Mouse (Mus musculus) limb, embryonic 14.5 days (tissue): ENCODE measurements around the gene Cyp4a29. TPM values are rescaled to one million over a fixed set of nuclear protein-coding genes. Genes with fewer than 3 reads are reported as not detected.
"Not testable (repeated sequence)": the region's sequence is repeated elsewhere in the genome, so short reads cannot be mapped to it uniquely, and the experiment has no call there.

Source experiments
- ATAC-seq: fragments of 200-750 bp; cut with Nextera tagmentation; 2 replicates; pipeline ENCODE4 v1.8.0; 2017; ENCODE audit warnings: low read depth, moderate number of reproducible peaks, moderate TSS enrichment; ENCODE audit not compliant: low FRiP score
- DNase-seq: peaks from one replicate; pipeline ENCODE4 v3.0.0-alpha.2; 2015; ENCODE audit warnings: low spot score
- H3K27ac ChIP-seq: fragments of 300-500 bp; sonication (generic); replicated peaks from 2 replicates; pipeline ENCODE4 v1.5.1; 2014; ENCODE audit warnings: low read depth, mild to moderate bottlenecking, low read length, moderate library complexity, mixed read lengths
- H3K27me3 ChIP-seq: fragments of 300-500 bp; sonication (generic); 2 replicates; pipeline ENCODE4 v1.6.1; 2014; ENCODE audit warnings: low read length, mixed read lengths; ENCODE audit not compliant: control insufficient read depth, insufficient read depth
- H3K36me3 ChIP-seq: fragments of 300-500 bp; sonication (generic); 2 replicates; pipeline ENCODE4 v1.6.1; 2014; ENCODE audit warnings: mild to moderate bottlenecking, low read length, moderate library complexity, mixed read lengths; ENCODE audit not compliant: control insufficient read depth, insufficient read depth
- H3K4me1 ChIP-seq: fragments of 300-500 bp; sonication (generic); 2 replicates; pipeline ENCODE4 v1.6.1; 2014; ENCODE audit warnings: antibody characterized with exemption, low read length, mixed read lengths; ENCODE audit not compliant: control insufficient read depth, insufficient read depth
- H3K4me2 ChIP-seq: fragments of 300-500 bp; sonication (generic); replicated peaks from 2 replicates; pipeline ENCODE4 v1.6.1; 2014; ENCODE audit warnings: low read depth, mild to moderate bottlenecking, low read length, moderate library complexity; ENCODE audit not compliant: severe bottlenecking
- H3K4me3 ChIP-seq: fragments of 300-500 bp; sonication (generic); replicated peaks from 2 replicates; pipeline ENCODE4 v1.5.1; 2014; ENCODE audit warnings: low read length
- H3K9ac ChIP-seq: fragments of 300-500 bp; sonication (generic); 2 replicates; pipeline ENCODE4 v1.6.1; 2014; ENCODE audit warnings: mild to moderate bottlenecking, low read depth, low read length, moderate library complexity; ENCODE audit not compliant: severe bottlenecking
- H3K9me3 ChIP-seq: fragments of 300-500 bp; sonication (generic); 2 replicates; pipeline ENCODE4 v1.6.1; 2016; ENCODE audit warnings: low read length; ENCODE audit not compliant: control insufficient read depth
- POLR2A ChIP-seq: fragments of 200-500 bp; IDR thresholded peaks from 2 replicates; pipeline ENCODE4 v1.8.0; 2012; ENCODE audit warnings: inconsistent platforms, mild to moderate bottlenecking, moderate library complexity, borderline replicate concordance; ENCODE audit not compliant: insufficient read depth, insufficient read length; ENCODE audit errors: extremely low read depth
- WGBS: fragments of 180-500 bp; shearing (Covaris S2); extraction: QIAGEN DNeasy Blood & Tissue Kit; methylation state at CpG from one replicate; pipeline ENCODE4 v1.1.7; 2014; 5-methylcytosine and 5-hydroxymethylcytosine counted together
- polyA plus RNA-seq, 2 experiments: library from polyadenylated mRNA; depleted of rRNA in 1 of 2; stranded (reverse) in 1 of 2; unstranded in 1 of 2; fragments of >200 nt; fragmentation: Nextera tagmentation in 1 of 2; extraction: Ambion mirVana in 1 of 2; gene quantifications; 2 replicates each; pipeline versions ENCODE4 v1.2.1 to v1.2.3; 2012 to 2014

The Cyp4a29 gene
- not detected in 2 replicates for polyA plus RNA-seq (2012; rRNA removed)
- not detected in 2 replicates for polyA plus RNA-seq (2014; fragmentation: Nextera tagmentation; extraction: Ambion mirVana)

GRCm38 (mm10) chr4:115241784-115242183 is at the start of gene Cyp4a29:
Gene Cyp4a29 (plus strand): TSS chr4:115242084.
- Histone ChIP-seq H3K4me3 (no peak within 1 kb of the TSS), H3K27ac (no peak within 1 kb of the TSS), H3K9ac (no peak within 1 kb of the TSS), H3K9me3 (no peaks in the 10 kb centered on the region), H3K4me2 (no peak within 1 kb of the TSS), H3K4me1 (no peaks in the 10 kb centered on the region), H3K27me3 (no peaks in the 10 kb centered on the region), H3K36me3 (no peaks in the 10 kb centered on the region)
- no peak for TF ChIP-seq POLR2A
- no peak for ATAC-seq
- no peak for DNase-seq
- 79% methylated on average over 3 of the region's 3 CpGs for WGBS

DNA sequence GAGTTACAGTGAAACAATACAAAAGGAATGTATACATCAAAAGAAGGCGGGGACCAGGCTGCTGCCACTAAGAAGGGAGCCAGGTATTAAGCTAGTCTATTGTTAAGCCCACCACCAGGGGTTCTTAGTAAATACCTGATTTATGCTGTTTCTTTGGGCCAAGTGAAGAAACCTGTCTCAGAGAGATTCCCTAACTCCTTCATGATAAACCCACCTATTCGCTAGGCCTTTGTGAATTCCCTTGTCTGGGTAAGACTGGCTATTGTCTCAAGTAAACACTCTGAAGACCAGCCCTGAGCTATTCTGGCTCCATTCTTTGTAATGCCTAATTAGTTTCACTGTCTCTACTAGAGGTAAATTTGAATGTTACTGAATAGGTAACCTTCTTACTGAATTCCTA is 9.0 kb upstream of the Cyp4a29 start:
- not testable (repeated sequence) for H3K27me3 ChIP-seq, H3K36me3 ChIP-seq, H3K4me3 ChIP-seq, H3K4me1 ChIP-seq, H3K9me3 ChIP-seq, ATAC-seq, DNase-seq, H3K27ac ChIP-seq, H3K9ac ChIP-seq, H3K4me2 ChIP-seq
- 88% methylated on average over 2 of the region's 2 CpGs for WGBS

DNA sequence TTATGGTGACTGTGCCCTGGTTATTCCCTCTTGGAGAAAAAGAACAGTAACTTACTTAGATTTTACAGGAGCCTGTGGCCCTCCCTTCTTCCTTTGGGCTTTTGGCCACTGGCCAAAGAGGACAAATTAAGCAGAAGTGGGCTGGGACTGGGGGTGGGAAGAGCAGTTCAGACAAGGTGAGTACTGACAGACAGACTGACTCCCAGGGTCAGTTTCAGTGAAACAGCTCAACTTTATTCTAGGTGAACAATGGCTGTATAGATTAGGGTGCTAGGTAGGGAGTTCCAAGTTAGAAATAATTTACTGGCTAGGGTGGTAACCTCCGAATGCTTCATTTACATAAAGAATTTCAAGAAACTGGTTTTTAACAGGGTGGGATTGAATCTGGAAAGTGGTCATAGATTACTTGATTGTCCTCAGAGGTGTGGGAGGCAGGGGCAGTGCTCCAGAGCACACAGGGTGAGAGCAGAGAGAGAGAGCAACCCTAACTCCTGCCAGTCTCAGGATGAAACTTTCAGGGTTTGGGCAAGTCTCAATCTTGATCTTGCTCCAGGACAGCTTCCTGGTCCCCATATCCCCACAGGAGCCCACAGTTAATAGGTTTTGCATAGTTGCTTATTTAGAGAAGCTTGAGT is 5.3 kb upstream of the Cyp4a29 start:
- TF ChIP-seq POLR2A, result no peak
- Histone ChIP-seq H3K4me1 (no peaks in the 10 kb centered on the region), H3K4me3 (no peak overlapping the region), H3K4me2 (no peak overlapping the region), H3K9me3 (no peaks in the 10 kb centered on the region), H3K27me3 (no peaks in the 10 kb centered on the region), H3K27ac (no peak overlapping the region), H3K36me3 (no peaks in the 10 kb centered on the region), H3K9ac (no peak overlapping the region)
- ATAC-seq (peak; percentile 73; the same call in 1 of the 2 replicates), DNase-seq (peak; percentile 3)
- 67% methylated on average over 1 of the region's 1 CpGs for WGBS

GRCm38 (mm10) chr4:115264687-115265569 is 23.0 kb downstream of the Cyp4a29 start:
- not testable (repeated sequence) for DNase-seq, H3K9ac ChIP-seq, H3K36me3 ChIP-seq, H3K9me3 ChIP-seq, ATAC-seq, H3K27me3 ChIP-seq, H3K4me1 ChIP-seq, H3K4me2 ChIP-seq, H3K27ac ChIP-seq, H3K4me3 ChIP-seq
- 86% methylated on average over 3 of the region's 4 CpGs for WGBS

DNA sequence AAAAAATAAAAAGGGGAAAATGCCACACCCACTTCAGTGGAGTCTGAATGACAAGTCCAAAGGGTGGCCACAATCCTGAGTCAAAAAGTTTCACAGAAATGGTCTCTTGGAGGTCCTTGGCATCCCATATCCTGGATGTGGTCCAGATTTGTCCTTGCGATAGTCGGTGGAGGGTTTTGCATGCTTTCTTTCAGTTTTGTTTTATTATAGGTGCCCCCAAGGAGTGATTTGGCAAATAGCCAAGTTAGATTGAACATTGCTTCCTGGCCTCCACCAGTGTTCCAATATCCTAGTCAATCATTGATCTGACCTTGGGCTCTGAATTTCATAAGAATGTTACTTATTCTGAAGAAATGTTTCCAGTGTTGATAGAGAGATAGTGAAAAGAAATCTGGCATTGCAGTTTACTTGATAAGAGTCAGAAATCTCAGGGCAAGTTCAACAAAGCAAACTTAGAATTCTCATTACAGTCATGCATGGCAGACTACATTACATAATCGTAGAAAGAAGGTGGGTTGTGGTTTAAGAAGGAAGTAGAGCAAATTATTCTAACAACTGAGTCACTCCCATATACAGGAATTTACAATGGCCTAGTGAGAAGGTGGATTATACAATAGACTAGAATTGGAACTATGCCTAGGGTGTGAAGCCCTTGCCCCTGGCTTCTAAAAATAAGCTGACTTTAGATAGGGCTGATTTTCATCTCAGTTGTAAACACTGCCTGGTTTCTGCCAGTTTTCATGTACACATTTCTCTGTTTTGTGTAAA is 36.5 kb downstream of the Cyp4a29 start:
- not testable (repeated sequence) for H3K27me3 ChIP-seq
- WGBS, result 73% methylated on average over 2 of the region's 3 CpGs

More for the DNA sequence above, 36.5 kb downstream of the Cyp4a29 start:
- not testable (repeated sequence) for DNase-seq, H3K27ac ChIP-seq, H3K36me3 ChIP-seq, H3K9me3 ChIP-seq, H3K4me1 ChIP-seq, H3K9ac ChIP-seq, H3K4me2 ChIP-seq, ATAC-seq, H3K4me3 ChIP-seq
